Mouse (Mus musculus): ENCODE results near the gene Pcyt2. TPM values are rescaled to one million over a fixed set of nuclear protein-coding genes. Genes with fewer than 3 reads are reported as not detected.
"Not testable (repeated sequence)": the region's sequence is repeated elsewhere in the genome, so short reads cannot be mapped to it uniquely, and the experiment has no call there.

The Pcyt2 gene
- polyA plus RNA-seq, 1 experiment: 168 TPM

GRCm38 (mm10) chr11:120606764-120607163 lies 11.0 kb downstream of the Pcyt2 start:
- Histone ChIP-seq H3K9me3 (no peaks in the 10 kb centered on the region), H3K4me3 (replicated peaks) (no peak overlapping the region), H3K27me3 (replicated peaks) (no peaks in the 10 kb centered on the region), H3K4me1 (peaks cover 63% of the 10 kb centered on the region), H3K36me3 (replicated peaks; ENCODE audit: low read length) (peaks cover 98% of the 10 kb centered on the region)
- TF ChIP-seq FLI1 (IDR thresholded peaks at IDR 0.05; ENCODE audit: low read length): no peak
- no peak for TF ChIP-seq GATA1 (IDR thresholded peaks at IDR 0.05; ENCODE audit: borderline replicate concordance, low read length)

GRCm38 (mm10) chr11:120605667-120606066 lies 12.1 kb downstream of the Pcyt2 start:
- Histone ChIP-seq H3K4me3 (replicated peaks) (no peak overlapping the region), H3K36me3 (replicated peaks; ENCODE audit: low read length) (peaks cover 95% of the 10 kb centered on the region), H3K27me3 (replicated peaks) (no peaks in the 10 kb centered on the region), H3K4me1 (peaks cover 56% of the 10 kb centered on the region), H3K9me3 (no peaks in the 10 kb centered on the region)
- TF ChIP-seq GATA1 (IDR thresholded peaks at IDR 0.05; ENCODE audit: borderline replicate concordance, low read length): no peak
- TF ChIP-seq FLI1 (IDR thresholded peaks at IDR 0.05; ENCODE audit: low read length): no peak

GRCm38 (mm10) chr11:120603545-120603944 lies 14.2 kb downstream of the Pcyt2 start:
- peaks cover 59% of the 10 kb centered on the region for H3K4me1 ChIP-seq
- H3K4me3 ChIP-seq (replicated peaks): no peak overlapping the region
- no peaks in the 10 kb centered on the region for H3K9me3 ChIP-seq
- TF ChIP-seq GATA1 (IDR thresholded peaks at IDR 0.05; ENCODE audit: borderline replicate concordance, low read length): no peak
- no peak for TF ChIP-seq FLI1 (IDR thresholded peaks at IDR 0.05; ENCODE audit: low read length)
- H3K36me3 ChIP-seq (replicated peaks; ENCODE audit: low read length): peaks cover 85% of the 10 kb centered on the region
- no peaks in the 10 kb centered on the region for H3K27me3 ChIP-seq (replicated peaks)

DNA sequence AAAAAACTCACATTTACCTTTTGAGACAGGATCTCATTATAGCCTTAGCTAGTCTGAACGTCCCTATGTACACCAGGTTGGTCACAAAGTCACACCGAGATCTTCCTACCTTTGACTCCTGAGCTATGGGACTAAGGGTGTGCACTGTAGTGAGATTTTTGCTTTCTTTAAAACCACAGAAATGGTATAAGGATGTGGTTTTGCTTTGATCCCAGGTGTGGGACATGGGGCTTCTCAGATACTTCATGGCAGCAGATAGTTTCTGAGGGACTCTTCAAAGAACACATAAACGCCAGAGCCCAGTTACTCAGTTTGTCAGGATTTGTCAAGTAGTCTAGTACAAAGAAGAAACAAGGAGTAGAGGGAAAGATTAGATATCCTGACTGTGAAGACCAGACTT lies 17.0 kb downstream of the Pcyt2 start:
- H3K27me3 ChIP-seq (replicated peaks): no peaks in the 10 kb centered on the region
- TF ChIP-seq GATA1 (IDR thresholded peaks at IDR 0.05; ENCODE audit: borderline replicate concordance, low read length): no peak
- TF ChIP-seq FLI1 (IDR thresholded peaks at IDR 0.05; ENCODE audit: low read length): no peak
- H3K36me3 ChIP-seq (replicated peaks; ENCODE audit: low read length): peaks cover 66% of the 10 kb centered on the region
- H3K4me3 ChIP-seq (replicated peaks): no peak overlapping the region
- H3K4me1 ChIP-seq: peaks cover 54% of the 10 kb centered on the region
- H3K9me3 ChIP-seq: no peaks in the 10 kb centered on the region

DNA sequence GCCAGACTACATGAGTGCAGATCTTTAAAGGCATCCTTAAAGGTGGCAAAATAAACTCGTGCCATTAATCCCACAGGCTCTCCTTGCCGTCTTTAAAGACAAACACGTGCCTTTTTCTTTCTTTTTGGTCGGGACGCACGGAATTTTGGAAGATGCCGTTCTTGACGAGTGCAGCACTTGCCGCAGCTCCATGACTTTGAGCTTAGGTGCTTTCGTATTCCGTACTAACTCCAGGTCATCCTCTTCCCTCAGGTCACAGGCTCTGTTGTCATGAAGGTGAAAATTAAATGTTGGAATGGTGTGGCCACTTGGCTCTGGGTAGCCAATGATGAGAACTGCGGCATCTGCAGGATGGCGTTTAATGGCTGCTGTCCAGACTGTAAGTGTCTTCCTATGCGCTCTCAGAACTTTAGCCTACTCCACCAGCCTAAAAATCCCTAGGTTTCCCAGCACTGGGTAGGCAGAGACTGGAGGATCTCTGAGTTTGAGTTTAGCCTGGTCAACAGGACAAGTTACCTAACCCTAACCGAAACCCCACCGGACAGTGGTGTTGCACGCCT lies 18.7 kb downstream of the Pcyt2 start:
- no peak for TF ChIP-seq FLI1 (IDR thresholded peaks at IDR 0.05; ENCODE audit: low read length)
- no peak for TF ChIP-seq GATA1 (IDR thresholded peaks at IDR 0.05; ENCODE audit: borderline replicate concordance, low read length)
- peaks cover 64% of the 10 kb centered on the region for H3K36me3 ChIP-seq (replicated peaks; ENCODE audit: low read length)
- no peaks in the 10 kb centered on the region for H3K27me3 ChIP-seq (replicated peaks)
- H3K9me3 ChIP-seq: no peaks in the 10 kb centered on the region
- H3K4me3 ChIP-seq (replicated peaks): peak overlapping the region; percentile 96
- H3K4me1 ChIP-seq: peaks cover 62% of the 10 kb centered on the region

- H3K9me3 ChIP-seq: no peaks in the 10 kb centered on the region
- peak within 1 kb of the TSS; percentile 96 for H3K4me3 ChIP-seq (replicated peaks)
- H3K4me1 ChIP-seq: peaks cover 66% of the 10 kb centered on the region
- H3K27me3 ChIP-seq (replicated peaks): no peaks in the 10 kb centered on the region
- TF ChIP-seq GATA1 (IDR thresholded peaks at IDR 0.05; ENCODE audit: borderline replicate concordance, low read length) (no peak), FLI1 (IDR thresholded peaks at IDR 0.05; ENCODE audit: low read length) (peak; percentile 90; the same call in 1 of the 2 replicates)
- peaks cover 64% of the 10 kb centered on the region for H3K36me3 ChIP-seq (replicated peaks; ENCODE audit: low read length)
These were observed 19.3 kb downstream of the Pcyt2 start, which contains the start of the genes Alyref and Anapc11 for GRCm38 (mm10) chr11:120598283-120598989. Gene Alyref (minus strand): TSS chr11:120598365. Gene Anapc11 (plus strand): TSS chr11:120598421.

- H3K4me3 ChIP-seq (replicated peaks): peak overlapping the region; percentile 96
- H3K36me3 ChIP-seq (replicated peaks; ENCODE audit: low read length): peaks cover 64% of the 10 kb centered on the region
- TF ChIP-seq FLI1 (IDR thresholded peaks at IDR 0.05; ENCODE audit: low read length) (no peak), GATA1 (IDR thresholded peaks at IDR 0.05; ENCODE audit: borderline replicate concordance, low read length) (no peak)
- peaks cover 66% of the 10 kb centered on the region for H3K4me1 ChIP-seq
- H3K9me3 ChIP-seq: no peaks in the 10 kb centered on the region
- H3K27me3 ChIP-seq (replicated peaks): no peaks in the 10 kb centered on the region
These were observed 20.2 kb downstream of the Pcyt2 start for GRCm38 (mm10) chr11:120597240-120598235.

DNA sequence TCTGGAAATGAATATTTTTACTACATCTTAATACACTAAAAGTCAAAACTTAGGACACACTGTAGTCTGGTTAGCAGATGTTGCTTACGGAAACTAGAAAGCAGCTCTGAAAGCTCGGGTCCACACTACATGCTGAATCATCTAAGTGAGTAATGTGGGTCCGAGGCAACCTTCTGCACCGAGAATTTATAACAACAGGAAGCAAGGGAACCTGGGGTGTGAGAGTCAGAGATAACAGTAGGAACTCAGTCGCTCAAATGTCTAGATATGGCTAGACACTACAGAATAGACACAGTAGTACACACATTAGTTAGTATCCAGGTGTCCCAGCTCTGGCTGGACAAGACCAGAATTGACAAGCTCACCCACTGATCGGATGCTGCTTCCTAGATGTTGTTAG lies 29.2 kb downstream of the Pcyt2 start:
- H3K36me3 ChIP-seq (replicated peaks; ENCODE audit: low read length): peaks cover 87% of the 10 kb centered on the region

DNA sequence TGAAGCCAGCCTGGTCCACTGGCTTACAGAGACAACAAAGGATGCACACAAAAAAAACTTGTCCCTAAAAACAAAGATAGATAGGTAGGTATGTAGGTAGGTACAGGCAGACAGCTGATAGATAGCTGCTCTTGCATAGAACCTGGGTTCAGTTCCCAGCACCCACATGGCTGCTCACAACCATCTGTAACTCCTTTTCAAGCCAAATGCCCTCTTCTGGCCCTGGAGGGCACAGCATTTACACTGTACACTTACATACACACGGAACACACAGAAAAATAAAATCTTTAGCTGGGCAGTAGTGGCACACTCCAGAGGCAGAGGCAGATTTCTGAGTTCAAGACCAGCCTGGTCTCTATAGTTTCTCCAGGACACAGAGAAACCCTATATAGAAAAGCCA lies 33.8 kb downstream of the Pcyt2 start:
- no peaks in the 10 kb centered on the region for H3K9me3 ChIP-seq
- peaks cover 36% of the 10 kb centered on the region for H3K4me1 ChIP-seq
- H3K27me3 ChIP-seq (replicated peaks): no peaks in the 10 kb centered on the region
- TF ChIP-seq GATA1 (IDR thresholded peaks at IDR 0.05; ENCODE audit: borderline replicate concordance, low read length) (no peak), FLI1 (IDR thresholded peaks at IDR 0.05; ENCODE audit: low read length) (no peak)
- H3K4me3 ChIP-seq (replicated peaks): no peak overlapping the region
- peaks cover 58% of the 10 kb centered on the region for H3K36me3 ChIP-seq (replicated peaks; ENCODE audit: low read length)

More for the DNA sequence above, 29.2 kb downstream of the Pcyt2 start:
- peaks cover 19% of the 10 kb centered on the region for H3K4me1 ChIP-seq
- H3K27me3 ChIP-seq (replicated peaks): no peaks in the 10 kb centered on the region
- TF ChIP-seq FLI1 (IDR thresholded peaks at IDR 0.05; ENCODE audit: low read length) (no peak), GATA1 (IDR thresholded peaks at IDR 0.05; ENCODE audit: borderline replicate concordance, low read length) (no peak)
- H3K4me3 ChIP-seq (replicated peaks): peak overlapping the region; percentile 8
- H3K9me3 ChIP-seq: no peaks in the 10 kb centered on the region

DNA sequence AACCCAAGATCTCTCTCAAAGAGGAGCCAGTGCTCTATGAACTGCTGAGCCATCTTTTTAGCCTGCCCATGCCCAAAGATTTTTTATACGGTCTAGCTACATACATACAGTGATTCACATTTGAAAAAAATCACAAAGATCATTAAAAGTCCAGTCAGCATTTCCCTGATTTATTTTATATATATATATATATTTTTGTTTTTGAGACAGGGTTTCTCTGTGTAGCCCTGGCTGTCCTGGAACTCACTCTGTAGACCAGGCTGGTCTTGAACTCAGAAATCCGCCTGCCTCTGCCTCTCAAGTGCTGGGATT lies 34.8 kb downstream of the Pcyt2 start:
- H3K9me3 ChIP-seq; H3K27me3 ChIP-seq (replicated peaks); H3K4me3 ChIP-seq (replicated peaks): not testable (repeated sequence)
- Histone ChIP-seq H3K4me1 (peaks cover 38% of the 10 kb centered on the region), H3K36me3 (replicated peaks; ENCODE audit: low read length) (peaks cover 60% of the 10 kb centered on the region)
